Mouse (Mus musculus): ENCODE measurements around the gene Ndst2. TPM values are rescaled to one million over a fixed set of nuclear protein-coding genes. Genes with fewer than 3 reads are reported as not detected.

The Ndst2 gene
- total and polyA plus RNA-seq, 2 experiments: 10.8 to 33.2 TPM

- peak; percentile 94 for DNase-seq (ENCODE audit: extremely low read depth, low read depth, low spot score)
- Histone ChIP-seq H3K27me3 (ENCODE audit: control insufficient read depth, insufficient read depth, low read length) (no peaks in the 10 kb centered on the region), H3K4me1 (ENCODE audit: control insufficient read depth, insufficient read depth, low read length) (peaks cover 24% of the 10 kb centered on the region), H3K36me3 (ENCODE audit: control insufficient read depth, insufficient read depth, low read length) (peaks cover 23% of the 10 kb centered on the region), H3K27ac (replicated peaks; ENCODE audit: insufficient read depth, low read depth, low read length) (peak within 1 kb of the TSS; percentile 93), H3K9ac (ENCODE audit: low read depth, low read length) (peak within 1 kb of the TSS; percentile 87), H3K4me3 (ENCODE audit: insufficient read depth, low read depth, low read length) (peak within 1 kb of the TSS; percentile 87), H3K79me2 (ENCODE audit: control insufficient read depth, insufficient read depth, low read length) (peaks cover 16% of the 10 kb centered on the region)
- under 1% methylated on average over 43 of the region's 43 CpGs for WGBS
- no peak for TF ChIP-seq CTCF (IDR thresholded peaks at IDR 0.05; ENCODE audit: low read depth, low read length)
- TF ChIP-seq POLR2A (IDR thresholded peaks at IDR 0.05; ENCODE audit: extremely low read depth, insufficient read depth, low read length): peak; percentile 46; the same call in 1 of the 2 replicates
Measured at GRCm38 (mm10) chr14:20674064-20674833, 60.1 kb downstream of the Ndst2 start, which contains the start of gene Sec24c. Gene Sec24c, plus strand, starts transcription at chr14:20674308.

- DNase-seq (ENCODE audit: extremely low read depth, low read depth, low spot score): peak; percentile 98
- TF ChIP-seq POLR2A (IDR thresholded peaks at IDR 0.05; ENCODE audit: extremely low read depth, insufficient read depth, low read length) (no peak), CTCF (IDR thresholded peaks at IDR 0.05; ENCODE audit: low read depth, low read length) (no peak)
Measured at GRCm38 (mm10) chr14:20673735-20674063, 60.7 kb downstream of the Ndst2 start.

More at GRCm38 (mm10) chr14:20673735-20674063, 60.7 kb downstream of the Ndst2 start:
- peaks cover 11% of the 10 kb centered on the region for H3K79me2 ChIP-seq (ENCODE audit: control insufficient read depth, insufficient read depth, low read length)
- H3K4me3 ChIP-seq (ENCODE audit: insufficient read depth, low read depth, low read length): peak overlapping the region; percentile 12; the same call in 1 of the 2 replicates
- no peak overlapping the region for H3K9ac ChIP-seq (ENCODE audit: low read depth, low read length)
- no peaks in the 10 kb centered on the region for H3K27me3 ChIP-seq (ENCODE audit: control insufficient read depth, insufficient read depth, low read length)
- peaks cover 23% of the 10 kb centered on the region for H3K4me1 ChIP-seq (ENCODE audit: control insufficient read depth, insufficient read depth, low read length)
- H3K36me3 ChIP-seq (ENCODE audit: control insufficient read depth, insufficient read depth, low read length): peaks cover 18% of the 10 kb centered on the region
- 3% methylated on average over 13 of the region's 13 CpGs for WGBS
- H3K27ac ChIP-seq (replicated peaks; ENCODE audit: insufficient read depth, low read depth, low read length): 0 out of 2 replicates have a peak overlapping the region, but pooled peaks have one; percentile 4

Other genes starting within 250 kb of the Ndst2 start
- 0.18 and 0.20 TPM in 2 replicates for gene Mss51, start 237.7 kb downstream of the Ndst2 start, total RNA-seq (2014; rRNA removed)
- 0.10 and 0.16 TPM in 2 replicates for gene Mss51, start 237.7 kb downstream of the Ndst2 start, polyA plus RNA-seq (2012; rRNA removed)
- gene Ppp3cb, start 188.0 kb downstream of the Ndst2 start, total RNA-seq (2014; rRNA removed): 23.0 and 24.8 TPM in 2 replicates
- 4.4 and 4.5 TPM in 2 replicates for gene Ppp3cb, start 188.0 kb downstream of the Ndst2 start, polyA plus RNA-seq (2012; rRNA removed)
- 2.9 and 3.0 TPM in 2 replicates for gene Usp54, start 93.5 kb downstream of the Ndst2 start, total RNA-seq (2014; rRNA removed)
- gene Usp54, start 93.5 kb downstream of the Ndst2 start, polyA plus RNA-seq (2012; rRNA removed): 1.0 and 1.3 TPM in 2 replicates
- 0.46 TPM in 1 of 2 replicates, not detected in the other for gene Myoz1, start 78.0 kb downstream of the Ndst2 start, total RNA-seq (2014; rRNA removed)
- not detected in 2 replicates for gene Myoz1, start 78.0 kb downstream of the Ndst2 start, polyA plus RNA-seq (2012; rRNA removed)
- gene Synpo2l, start 66.2 kb downstream of the Ndst2 start, total RNA-seq (2014; rRNA removed): 0.09 TPM in 1 of 2 replicates, not detected in the other
- gene Synpo2l, start 66.2 kb downstream of the Ndst2 start, polyA plus RNA-seq (2012; rRNA removed): 0.10 TPM in 1 of 2 replicates, not detected in the other
- 52.7 and 57.8 TPM in 2 replicates for gene Sec24c, start 60.3 kb downstream of the Ndst2 start, total RNA-seq (2014; rRNA removed)
- 127 and 183 TPM in 2 replicates for gene Sec24c, start 60.3 kb downstream of the Ndst2 start, polyA plus RNA-seq (2012; rRNA removed)
- gene Fut11, start 39.6 kb downstream of the Ndst2 start, total RNA-seq (2014; rRNA removed): 3.3 and 3.7 TPM in 2 replicates
- 2.5 and 3.8 TPM in 2 replicates for gene Fut11, start 39.6 kb downstream of the Ndst2 start, polyA plus RNA-seq (2012; rRNA removed)
- 92.7 and 112 TPM in 2 replicates for gene Chchd1, start 31.6 kb downstream of the Ndst2 start, total RNA-seq (2014; rRNA removed)
- gene Chchd1, start 31.6 kb downstream of the Ndst2 start, polyA plus RNA-seq (2012; rRNA removed): 23.8 and 31.0 TPM in 2 replicates
- 11.4 and 19.6 TPM in 2 replicates for gene Zswim8, start 27.0 kb downstream of the Ndst2 start, total RNA-seq (2014; rRNA removed)
- 58.6 and 95.0 TPM in 2 replicates for gene Zswim8, start 27.0 kb downstream of the Ndst2 start, polyA plus RNA-seq (2012; rRNA removed)
- gene Camk2g, start 59.5 kb upstream of the Ndst2 start, total RNA-seq (2014; rRNA removed): 7.9 and 9.9 TPM in 2 replicates
- 5.0 and 7.9 TPM in 2 replicates for gene Camk2g, start 59.5 kb upstream of the Ndst2 start, polyA plus RNA-seq (2012; rRNA removed)
- gene Plau, start 102.1 kb upstream of the Ndst2 start, total RNA-seq (2014; rRNA removed): 1.2 and 2.1 TPM in 2 replicates
- 0.19 and 0.57 TPM in 2 replicates for gene Plau, start 102.1 kb upstream of the Ndst2 start, polyA plus RNA-seq (2012; rRNA removed)
- 12.1 and 13.6 TPM in 2 replicates for gene Vcl, start 194.8 kb upstream of the Ndst2 start, total RNA-seq (2014; rRNA removed)
- 7.9 and 9.5 TPM in 2 replicates for gene Vcl, start 194.8 kb upstream of the Ndst2 start, polyA plus RNA-seq (2012; rRNA removed)